Mouse (Mus musculus) testis, adult 2 months (tissue): ENCODE data around the gene Dapk2.

Source experiments
- CTCF ChIP-seq: fragments of 200-500 bp; IDR thresholded peaks from 2 replicates; pipeline ENCODE4 v1.5.1; 2012; ENCODE audit warnings: low read depth, mild to moderate bottlenecking, inconsistent platforms, low read length, moderate library complexity; ENCODE audit not compliant: control insufficient read depth, insufficient read depth, insufficient replicate concordance
- POLR2A ChIP-seq: fragments of 200-500 bp; IDR thresholded peaks from 2 replicates; pipeline ENCODE4 v1.6.1; 2012; ENCODE audit warnings: low read depth, mild to moderate bottlenecking, inconsistent platforms, low read length, moderate library complexity; ENCODE audit not compliant: control insufficient read depth

GRCm38 (mm10) chr9:66217970-66218369, 59.9 kb downstream of the Dapk2 start:
- TF ChIP-seq POLR2A (no peak), CTCF (no peak)
